Mouse (Mus musculus) hindbrain, postnatal 0 days (tissue): Measurements from ENCODE around the gene Ccdc155. TPM values are rescaled to one million over a fixed set of nuclear protein-coding genes. Genes with fewer than 3 reads are reported as not detected.
A peak's percentile ranks its signal among the peaks of the same experiment; 100 is the strongest.

Source experiments
- ATAC-seq: fragments of 200-750 bp; cut with Nextera tagmentation; 2 replicates; pipeline ENCODE4 v1.8.0; 2017; ENCODE audit warnings: mild to moderate bottlenecking, moderate TSS enrichment, moderate library complexity
- DNase-seq: peaks from one replicate; pipeline ENCODE4 v3.0.0-alpha.2; 2015; ENCODE audit warnings: low spot score
- H3K27ac ChIP-seq: fragments of 300-500 bp; sonication (generic); 2 replicates; pipeline ENCODE4 v1.5.1; 2014; ENCODE audit warnings: mild to moderate bottlenecking
- H3K27me3 ChIP-seq: fragments of 300-500 bp; sonication (generic); 2 replicates; pipeline ENCODE4 v1.6.1; 2014; ENCODE audit warnings: low read length, mixed read lengths; ENCODE audit not compliant: insufficient read depth
- H3K36me3 ChIP-seq: fragments of 300-500 bp; sonication (generic); 2 replicates; pipeline ENCODE4 v1.6.1; 2014; ENCODE audit warnings: low read length, mixed read lengths; ENCODE audit not compliant: insufficient read depth
- H3K4me1 ChIP-seq: fragments of 300-500 bp; sonication (generic); 2 replicates; pipeline ENCODE4 v1.6.1; 2014; ENCODE audit warnings: antibody characterized with exemption, low read length, mixed read lengths; ENCODE audit not compliant: insufficient read depth
- H3K4me2 ChIP-seq: fragments of 300-500 bp; sonication (generic); 2 replicates; pipeline ENCODE4 v1.6.1; 2014; ENCODE audit warnings: low read depth, mild to moderate bottlenecking, low read length, moderate library complexity, mixed read lengths
- H3K4me3 ChIP-seq: fragments of 300-500 bp; sonication (generic); 2 replicates; pipeline ENCODE4 v1.5.1; 2014; ENCODE audit warnings: low read length
- H3K9ac ChIP-seq: fragments of 300-500 bp; sonication (generic); replicated peaks from 2 replicates; pipeline ENCODE4 v1.6.1; 2014; ENCODE audit warnings: mild to moderate bottlenecking, low read length, moderate library complexity, mixed read lengths
- H3K9me3 ChIP-seq: fragments of 300-500 bp; sonication (generic); 2 replicates; pipeline ENCODE4 v1.6.1; 2016; ENCODE audit warnings: low read length, mixed read lengths
- CTCF ChIP-seq: IDR thresholded peaks from 2 replicates; pipeline ENCODE4 v1.5.1; 2016; ENCODE audit warnings: antibody characterized with exemption, control low read depth, low read depth
- WGBS: fragments of 180-500 bp; shearing (Covaris S2); extraction: QIAGEN DNeasy Blood & Tissue Kit; methylation state at CpG from one replicate; pipeline ENCODE4 v1.1.7; 2014; 5-methylcytosine and 5-hydroxymethylcytosine counted together
- polyA plus RNA-seq: library from polyadenylated mRNA; unstranded; fragments of >200 nt; fragmentation: Nextera tagmentation; extraction: Ambion mirVana; gene quantifications from 2 replicates; pipeline ENCODE4 v1.2.1, GENCODE M21; 2015
- total RNA-seq: library from RNA; depleted of rRNA; stranded (reverse); fragments of >200 nt; gene quantifications from 2 replicates; pipeline ENCODE4 v1.2.3, GENCODE M21; 2014

Gene Ccdc155
- total and polyA plus RNA-seq, 2 experiments from 2014 or later = 0.10 to 0.46 TPM

GRCm38 (mm10) chr7:45213708-45214107 lies 9.0 kb upstream of the Ccdc155 start:
- Histone ChIP-seq H3K9ac (no peak overlapping the region), H3K4me3 (no peak overlapping the region), H3K27me3 (0 out of 2 replicates have a peak, but pooled peaks cover 5% of the 10 kb centered on the region), H3K4me1 (peaks cover 14% of the 10 kb centered on the region; the same call in 1 of the 2 replicates), H3K4me2 (no peak overlapping the region), H3K9me3 (no peaks in the 10 kb centered on the region), H3K27ac (no peak overlapping the region), H3K36me3 (no peaks in the 10 kb centered on the region; the same call in 1 of the 2 replicates)
- no peak for TF ChIP-seq CTCF
- ATAC-seq = no peak
- no peak for DNase-seq
- 67% methylated on average over 5 of the region's 5 CpGs for WGBS

DNA sequence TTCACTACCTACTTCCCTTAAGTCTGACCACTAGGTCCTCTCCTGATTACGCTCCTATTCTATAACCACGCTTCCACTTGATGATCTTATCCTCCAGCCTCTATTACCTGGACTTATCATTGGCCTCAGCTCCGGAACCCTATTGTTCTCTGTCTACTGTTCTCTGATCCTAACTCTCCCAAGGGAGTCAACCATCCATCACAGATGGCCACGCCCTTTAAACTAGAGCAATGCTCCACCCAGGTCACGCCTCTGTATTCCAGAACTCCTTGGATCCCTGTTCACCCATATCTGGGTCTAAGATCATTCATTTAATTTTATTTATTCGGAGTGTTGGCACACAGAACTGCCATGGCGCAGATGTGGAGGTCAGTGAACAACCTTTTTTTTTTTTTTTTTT lies 7.7 kb upstream of the Ccdc155 start:
- Histone ChIP-seq H3K4me1 (peaks cover 14% of the 10 kb centered on the region; the same call in 1 of the 2 replicates), H3K4me3 (no peak overlapping the region), H3K36me3 (no peaks in the 10 kb centered on the region), H3K4me2 (no peak overlapping the region), H3K9ac (no peak overlapping the region), H3K27me3 (0 out of 2 replicates have a peak, but pooled peaks cover 5% of the 10 kb centered on the region), H3K27ac (no peak overlapping the region), H3K9me3 (no peaks in the 10 kb centered on the region)
- TF ChIP-seq CTCF = no peak
- no peak for DNase-seq
- WGBS = 75% methylated on average over 7 of the region's 7 CpGs
- no peak for ATAC-seq

DNA sequence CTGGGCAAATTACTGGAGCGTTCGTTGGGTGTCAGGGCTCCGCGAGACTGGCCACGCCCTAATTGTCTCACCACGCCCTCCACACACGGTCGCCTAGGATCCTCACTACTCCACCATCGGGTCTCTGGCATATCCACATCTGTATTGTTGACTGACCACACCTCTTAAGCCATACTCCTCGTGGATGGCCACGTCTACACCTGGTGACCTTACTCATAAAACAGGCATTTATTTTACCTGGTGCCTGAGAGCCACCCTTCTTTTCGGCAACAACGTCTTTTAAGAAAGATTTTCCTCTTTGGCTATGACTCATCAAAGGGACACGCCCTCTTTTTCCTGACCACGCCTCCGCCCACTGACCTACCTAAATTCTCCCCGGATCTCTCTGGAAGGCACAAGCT lies 7.2 kb upstream of the Ccdc155 start, which contains the start of gene Dkkl1:
TSS of gene Dkkl1 (minus strand) at position 297 of the 401 bp plus-strand sequence.
- H3K4me1 ChIP-seq = peaks cover 10% of the 10 kb centered on the region; the same call in 1 of the 2 replicates
- 9% methylated on average over 17 of the region's 17 CpGs for WGBS
- H3K4me3 ChIP-seq = peak within 1 kb of the TSS; percentile 15
- H3K9ac ChIP-seq = 0 out of 2 replicates have a peak within 1 kb of the TSS, but pooled peaks have one; percentile 9
- TF ChIP-seq CTCF = no peak
- no peaks in the 10 kb centered on the region for H3K9me3 ChIP-seq
- H3K27ac ChIP-seq = no peak within 1 kb of the TSS
- 0 out of 2 replicates have a peak, but pooled peaks cover 5% of the 10 kb centered on the region for H3K27me3 ChIP-seq
- no peak for ATAC-seq
- H3K4me2 ChIP-seq = peak within 1 kb of the TSS; percentile 35; the same call in 1 of the 2 replicates
- no peaks in the 10 kb centered on the region for H3K36me3 ChIP-seq
- no peak for DNase-seq

DNA sequence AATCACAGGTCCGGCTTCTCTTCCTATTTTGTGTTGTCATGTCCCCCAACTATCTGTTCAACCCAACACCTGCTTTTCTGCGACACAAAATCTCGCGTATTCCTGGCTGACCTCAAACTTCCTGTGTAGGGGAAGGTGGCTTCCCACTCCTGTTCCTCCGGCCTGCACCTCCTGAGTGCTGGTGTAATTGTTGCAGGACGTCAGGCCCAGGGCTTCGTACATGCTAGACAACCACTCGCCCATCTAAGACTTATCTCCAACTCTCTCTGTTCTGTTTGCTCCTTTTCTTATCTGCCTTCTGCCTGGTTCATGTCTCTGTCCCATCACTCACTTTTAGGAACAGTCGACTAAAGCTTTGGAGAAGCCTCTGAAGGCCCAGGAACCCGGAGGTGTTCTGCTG lies 6.4 kb upstream of the Ccdc155 start:
- H3K4me3 ChIP-seq = no peak overlapping the region
- TF ChIP-seq CTCF = no peak
- ATAC-seq (no peak), DNase-seq (no peak)
- no peak overlapping the region for H3K9ac ChIP-seq
- H3K4me1 ChIP-seq = peaks cover 6% of the 10 kb centered on the region; the same call in 1 of the 2 replicates
- peak overlapping the region; percentile 35; the same call in 1 of the 2 replicates for H3K4me2 ChIP-seq
- 0 out of 2 replicates have a peak, but pooled peaks cover 5% of the 10 kb centered on the region for H3K27me3 ChIP-seq
- no peak overlapping the region for H3K27ac ChIP-seq
- H3K36me3 ChIP-seq = no peaks in the 10 kb centered on the region
- WGBS = 77% methylated on average over 10 of the region's 10 CpGs
- no peaks in the 10 kb centered on the region for H3K9me3 ChIP-seq

GRCm38 (mm10) chr7:45208260-45208659 lies 3.6 kb upstream of the Ccdc155 start:
- WGBS = 82% methylated on average over 6 of the region's 6 CpGs
- TF ChIP-seq CTCF = peak; percentile 34

GRCm38 (mm10) chr7:45202654-45203053 lies 2.0 kb downstream of the Ccdc155 start:
- DNase-seq (no peak), ATAC-seq (no peak)
- Histone ChIP-seq H3K9me3 (no peaks in the 10 kb centered on the region), H3K27me3 (no peaks in the 10 kb centered on the region), H3K4me3 (no peak overlapping the region), H3K4me2 (no peak overlapping the region), H3K4me1 (no peaks in the 10 kb centered on the region), H3K36me3 (no peaks in the 10 kb centered on the region), H3K27ac (no peak overlapping the region), H3K9ac (no peak overlapping the region)
- no peak for TF ChIP-seq CTCF
- 73% methylated on average over 10 of the region's 10 CpGs for WGBS

More at GRCm38 (mm10) chr7:45208260-45208659, 3.6 kb upstream of the Ccdc155 start:
- H3K36me3 ChIP-seq = no peaks in the 10 kb centered on the region
- H3K27ac ChIP-seq = no peak overlapping the region
- no peaks in the 10 kb centered on the region for H3K9me3 ChIP-seq
- DNase-seq (no peak), ATAC-seq (no peak)
- no peak overlapping the region for H3K4me2 ChIP-seq
- H3K4me3 ChIP-seq = no peak overlapping the region
- H3K4me1 ChIP-seq = no peaks in the 10 kb centered on the region
- no peak overlapping the region for H3K9ac ChIP-seq
- no peaks in the 10 kb centered on the region for H3K27me3 ChIP-seq

- no peak overlapping the region for H3K9ac ChIP-seq
- no peak overlapping the region for H3K27ac ChIP-seq
- WGBS = 82% methylated on average over 11 of the region's 11 CpGs
- H3K4me2 ChIP-seq = no peak overlapping the region
- TF ChIP-seq CTCF = no peak
- DNase-seq (no peak), ATAC-seq (no peak)
- H3K9me3 ChIP-seq = no peaks in the 10 kb centered on the region
- H3K36me3 ChIP-seq = no peaks in the 10 kb centered on the region
- no peak overlapping the region for H3K4me3 ChIP-seq
- no peaks in the 10 kb centered on the region for H3K4me1 ChIP-seq
- H3K27me3 ChIP-seq = no peaks in the 10 kb centered on the region
Observed at GRCm38 (mm10) chr7:45198961-45199360, 5.7 kb downstream of the Ccdc155 start.
